Mouse (Mus musculus): ENCODE data around the gene Oas3. TPM values are rescaled to one million over a fixed set of nuclear protein-coding genes. Genes with fewer than 3 reads are reported as not detected.

The Oas3 gene
- polyA plus RNA-seq, 1 experiment, result not detected

DNA sequence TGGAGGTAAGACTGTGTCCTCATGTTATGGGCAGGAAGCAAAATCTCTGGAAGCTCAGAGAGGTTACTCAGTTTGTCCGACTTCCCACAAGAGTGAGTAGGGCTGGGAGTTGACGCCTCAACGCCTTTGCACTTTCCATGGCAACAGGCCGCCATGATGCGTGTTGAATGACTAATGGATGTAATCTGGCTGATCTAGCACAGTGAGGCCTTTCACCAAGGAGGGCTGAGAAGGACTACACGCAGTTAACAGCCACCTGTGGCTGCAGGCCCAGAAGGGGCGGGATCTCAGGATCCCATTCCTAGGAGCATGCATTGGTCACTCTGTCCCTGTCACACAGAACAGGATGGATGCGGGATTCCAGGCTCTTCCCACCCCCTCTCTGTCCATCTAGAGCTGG, 64.7 kb downstream of the Oas3 start:
- H3K4me3 ChIP-seq (ENCODE audit: insufficient read depth, poor library complexity, severe bottlenecking), result no peak overlapping the region
- H3K36me3 ChIP-seq (ENCODE audit: control insufficient read depth, insufficient read depth), result no peaks in the 10 kb centered on the region
- no peaks in the 10 kb centered on the region for H3K79me3 ChIP-seq (ENCODE audit: low read depth)
- peaks cover 79% of the 10 kb centered on the region for H3K27me3 ChIP-seq (ENCODE audit: control insufficient read depth, insufficient read depth, insufficient read length)
- TF ChIP-seq MYOD1 (IDR thresholded peaks at IDR 0.05; ENCODE audit: control insufficient read depth, insufficient read length, low read depth) (no peak), USF1 (IDR thresholded peaks at IDR 0.05; ENCODE audit: low read depth) (no peak), MAX (IDR thresholded peaks at IDR 0.05) (no peak), CTCF (IDR thresholded peaks at IDR 0.05; ENCODE audit: control insufficient read depth, insufficient read depth, insufficient read length) (no peak), CEBPB (IDR thresholded peaks at IDR 0.05; ENCODE audit: low read depth) (no peak), MYOG (IDR thresholded peaks at IDR 0.05; ENCODE audit: control insufficient read depth, extremely low read depth, insufficient read length) (no peak), FOSL1 (IDR thresholded peaks at IDR 0.05; ENCODE audit: insufficient read depth, low read length, poor library complexity, severe bottlenecking) (no peak)
- H3K79me2 ChIP-seq (ENCODE audit: control insufficient read depth, insufficient read depth), result no peaks in the 10 kb centered on the region
- H3ac ChIP-seq (ENCODE audit: control insufficient read depth, insufficient read length, low read depth), result no peak overlapping the region

DNA sequence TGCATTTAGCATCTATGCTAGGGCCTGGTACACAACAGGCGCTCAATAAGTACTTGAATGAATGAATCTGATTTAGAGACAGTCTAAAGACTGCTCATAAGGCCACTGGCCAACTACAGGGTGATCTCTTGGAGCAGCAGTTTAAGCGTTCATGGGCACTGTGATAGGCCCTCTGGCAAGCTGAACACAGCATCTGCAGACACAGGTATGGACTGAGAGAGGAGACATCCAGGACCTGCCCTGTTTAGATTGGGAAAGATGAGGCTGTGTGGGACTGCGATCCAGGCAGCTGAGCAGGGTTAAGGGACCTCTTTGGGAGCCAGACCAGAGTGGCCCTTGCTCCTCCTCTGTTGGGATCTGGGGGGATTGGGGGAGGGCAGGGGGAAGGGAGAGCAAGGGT, 65.6 kb downstream of the Oas3 start, which contains the start of gene Dtx1:
Dtx1 (minus strand) TSS at position 101 of the 400 bp plus-strand sequence.
- Histone ChIP-seq H3K36me3 (ENCODE audit: control insufficient read depth, insufficient read depth) (no peaks in the 10 kb centered on the region), H3ac (ENCODE audit: control insufficient read depth, insufficient read length, low read depth) (no peak within 1 kb of the TSS), H3K79me3 (ENCODE audit: low read depth) (no peaks in the 10 kb centered on the region), H3K4me3 (ENCODE audit: insufficient read depth, poor library complexity, severe bottlenecking) (no peak within 1 kb of the TSS), H3K79me2 (ENCODE audit: control insufficient read depth, insufficient read depth) (no peaks in the 10 kb centered on the region), H3K27me3 (ENCODE audit: control insufficient read depth, insufficient read depth, insufficient read length) (peaks cover 82% of the 10 kb centered on the region)
- TF ChIP-seq MAX (IDR thresholded peaks at IDR 0.05) (no peak), CTCF (IDR thresholded peaks at IDR 0.05; ENCODE audit: control insufficient read depth, insufficient read depth, insufficient read length) (no peak), MYOG (IDR thresholded peaks at IDR 0.05; ENCODE audit: control insufficient read depth, extremely low read depth, insufficient read length) (no peak), MYOD1 (IDR thresholded peaks at IDR 0.05; ENCODE audit: control insufficient read depth, insufficient read length, low read depth) (no peak), CEBPB (IDR thresholded peaks at IDR 0.05; ENCODE audit: low read depth) (no peak), FOSL1 (IDR thresholded peaks at IDR 0.05; ENCODE audit: insufficient read depth, low read length, poor library complexity, severe bottlenecking) (no peak), USF1 (IDR thresholded peaks at IDR 0.05; ENCODE audit: low read depth) (no peak)

DNA sequence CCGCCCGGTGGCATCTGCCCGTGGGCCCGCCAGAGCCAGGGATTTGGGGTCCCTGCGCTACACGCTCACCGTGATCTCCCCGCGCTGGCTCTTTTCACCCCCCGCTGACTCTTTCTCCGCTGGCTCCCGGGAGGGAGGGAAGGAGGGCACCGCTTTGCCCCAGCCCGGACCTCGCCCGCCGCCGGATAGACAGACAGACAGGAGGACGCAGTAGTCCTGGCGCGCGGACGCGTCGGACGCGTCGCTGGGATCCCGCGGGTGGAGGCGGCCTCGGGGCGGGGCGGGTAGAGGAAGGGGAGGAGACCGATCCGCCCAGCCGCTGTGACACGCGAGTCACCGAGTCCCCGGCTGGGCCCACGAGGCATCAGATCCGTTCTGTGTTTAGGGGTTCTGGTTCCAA, 66.0 kb downstream of the Oas3 start:
- H3ac ChIP-seq (ENCODE audit: control insufficient read depth, insufficient read length, low read depth), result no peak overlapping the region
- H3K79me2 ChIP-seq (ENCODE audit: control insufficient read depth, insufficient read depth), result no peaks in the 10 kb centered on the region
- no peak for TF ChIP-seq MYOG (IDR thresholded peaks at IDR 0.05; ENCODE audit: control insufficient read depth, extremely low read depth, insufficient read length)
- TF ChIP-seq FOSL1 (IDR thresholded peaks at IDR 0.05; ENCODE audit: insufficient read depth, low read length, poor library complexity, severe bottlenecking), result no peak
- no peak for TF ChIP-seq CTCF (IDR thresholded peaks at IDR 0.05; ENCODE audit: control insufficient read depth, insufficient read depth, insufficient read length)
- no peak for TF ChIP-seq USF1 (IDR thresholded peaks at IDR 0.05; ENCODE audit: low read depth)
- TF ChIP-seq MYOD1 (IDR thresholded peaks at IDR 0.05; ENCODE audit: control insufficient read depth, insufficient read length, low read depth), result no peak
- no peak for TF ChIP-seq CEBPB (IDR thresholded peaks at IDR 0.05; ENCODE audit: low read depth)
- no peak for TF ChIP-seq MAX (IDR thresholded peaks at IDR 0.05)
- peaks cover 83% of the 10 kb centered on the region for H3K27me3 ChIP-seq (ENCODE audit: control insufficient read depth, insufficient read depth, insufficient read length)
- no peak overlapping the region for H3K4me3 ChIP-seq (ENCODE audit: insufficient read depth, poor library complexity, severe bottlenecking)
- H3K36me3 ChIP-seq (ENCODE audit: control insufficient read depth, insufficient read depth), result no peaks in the 10 kb centered on the region
- H3K79me3 ChIP-seq (ENCODE audit: low read depth), result no peaks in the 10 kb centered on the region

DNA sequence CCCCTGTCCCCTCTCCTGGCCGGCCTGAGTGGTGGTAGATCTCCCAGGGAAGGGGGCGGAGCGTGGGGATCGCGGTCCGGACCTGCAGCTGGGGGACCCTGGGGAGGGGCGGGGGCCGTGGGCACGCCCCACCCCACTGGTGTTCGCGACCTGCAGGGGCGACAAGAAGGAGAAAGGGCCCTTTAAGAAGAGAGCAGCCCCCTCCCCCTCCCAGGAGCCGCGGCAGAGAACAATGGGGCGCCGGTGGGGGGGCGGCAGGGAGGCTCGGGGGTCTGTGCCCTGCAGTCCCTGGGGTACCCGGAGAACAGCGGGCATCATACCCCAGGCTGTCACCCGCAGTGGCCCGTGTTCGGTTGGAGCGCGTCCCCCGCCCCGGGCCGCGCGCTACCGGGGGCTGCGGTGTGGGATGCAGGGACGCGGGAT, 66.6 kb downstream of the Oas3 start:
- no peaks in the 10 kb centered on the region for H3K79me3 ChIP-seq (ENCODE audit: low read depth)
- no peaks in the 10 kb centered on the region for H3K79me2 ChIP-seq (ENCODE audit: control insufficient read depth, insufficient read depth)
- H3K27me3 ChIP-seq (ENCODE audit: control insufficient read depth, insufficient read depth, insufficient read length), result peaks cover 85% of the 10 kb centered on the region
- H3ac ChIP-seq (ENCODE audit: control insufficient read depth, insufficient read length, low read depth), result no peak overlapping the region
- H3K4me3 ChIP-seq (ENCODE audit: insufficient read depth, poor library complexity, severe bottlenecking), result no peak overlapping the region
- no peaks in the 10 kb centered on the region for H3K36me3 ChIP-seq (ENCODE audit: control insufficient read depth, insufficient read depth)
- TF ChIP-seq MAX (IDR thresholded peaks at IDR 0.05), result no peak
- TF ChIP-seq MYOG (IDR thresholded peaks at IDR 0.05; ENCODE audit: control insufficient read depth, extremely low read depth, insufficient read length), result no peak
- no peak for TF ChIP-seq CEBPB (IDR thresholded peaks at IDR 0.05; ENCODE audit: low read depth)
- no peak for TF ChIP-seq USF1 (IDR thresholded peaks at IDR 0.05; ENCODE audit: low read depth)
- TF ChIP-seq FOSL1 (IDR thresholded peaks at IDR 0.05; ENCODE audit: insufficient read depth, low read length, poor library complexity, severe bottlenecking), result no peak

DNA sequence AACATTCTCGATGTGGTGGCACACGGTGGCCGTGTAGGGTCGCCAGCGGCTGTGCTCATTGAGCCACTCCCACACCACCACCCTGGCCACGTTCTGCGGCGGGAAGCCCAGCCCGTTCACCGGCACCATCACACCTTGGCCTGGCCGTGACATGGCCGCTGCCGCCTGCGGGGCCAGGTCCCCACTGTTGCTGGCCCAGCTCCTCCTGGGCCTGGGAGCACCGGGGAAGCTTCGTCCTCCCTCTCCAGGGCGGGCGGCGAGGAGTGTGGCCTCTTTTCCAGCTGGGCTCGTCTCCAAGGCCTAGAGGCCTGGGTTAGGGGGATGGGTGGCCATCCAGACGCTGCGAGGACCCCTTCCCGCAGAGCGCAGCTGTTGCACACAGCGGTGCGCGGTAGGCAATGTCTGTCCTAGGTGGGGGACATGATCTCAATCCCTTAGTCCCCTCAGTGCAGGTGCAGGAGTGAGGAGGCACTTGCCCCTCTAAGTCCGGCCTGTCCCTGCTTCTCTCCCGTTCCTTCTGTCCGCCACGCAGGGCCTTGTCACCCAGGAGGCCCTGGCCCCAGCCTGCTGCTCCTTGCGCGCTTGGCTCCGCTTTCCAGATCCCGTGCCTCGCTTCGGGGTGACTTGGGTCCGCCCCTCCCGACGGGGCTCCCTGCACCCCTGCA, 67.2 kb downstream of the Oas3 start:
- H3K79me2 ChIP-seq (ENCODE audit: control insufficient read depth, insufficient read depth), result no peaks in the 10 kb centered on the region
- TF ChIP-seq CTCF (IDR thresholded peaks at IDR 0.05; ENCODE audit: control insufficient read depth, insufficient read depth, insufficient read length) (no peak), MAX (IDR thresholded peaks at IDR 0.05) (no peak), CEBPB (IDR thresholded peaks at IDR 0.05; ENCODE audit: low read depth) (no peak), MYOD1 (IDR thresholded peaks at IDR 0.05; ENCODE audit: control insufficient read depth, insufficient read length, low read depth) (no peak), MYOG (IDR thresholded peaks at IDR 0.05; ENCODE audit: control insufficient read depth, extremely low read depth, insufficient read length) (no peak), USF1 (IDR thresholded peaks at IDR 0.05; ENCODE audit: low read depth) (no peak), FOSL1 (IDR thresholded peaks at IDR 0.05; ENCODE audit: insufficient read depth, low read length, poor library complexity, severe bottlenecking) (no peak)
- H3K4me3 ChIP-seq (ENCODE audit: insufficient read depth, poor library complexity, severe bottlenecking), result no peak overlapping the region
- H3K79me3 ChIP-seq (ENCODE audit: low read depth), result no peaks in the 10 kb centered on the region
- H3ac ChIP-seq (ENCODE audit: control insufficient read depth, insufficient read length, low read depth), result no peak overlapping the region
- H3K27me3 ChIP-seq (ENCODE audit: control insufficient read depth, insufficient read depth, insufficient read length), result peaks cover 86% of the 10 kb centered on the region
- no peaks in the 10 kb centered on the region for H3K36me3 ChIP-seq (ENCODE audit: control insufficient read depth, insufficient read depth)

Data from C2C12 (cell line).